Mouse (Mus musculus) lung, embryonic 16.5 days (tissue): ENCODE measurements around the gene Pbx3. TPM values are rescaled to one million over a fixed set of nuclear protein-coding genes. Genes with fewer than 3 reads are reported as not detected.

Source experiments
- ATAC-seq: fragments of 200-750 bp; cut with Nextera tagmentation; 2 replicates; pipeline ENCODE4 v1.8.0; 2017; ENCODE audit warnings: low read depth, mild to moderate bottlenecking, moderate library complexity
- H3K27ac ChIP-seq: fragments of 300-500 bp; sonication (generic); 2 replicates; pipeline ENCODE4 v1.5.1; 2014; ENCODE audit warnings: mild to moderate bottlenecking, control low read depth, low read length
- H3K27me3 ChIP-seq: fragments of 300-500 bp; sonication (generic); 2 replicates; pipeline ENCODE4 v1.6.1; 2014; ENCODE audit warnings: low read depth, low read length, mixed read lengths; ENCODE audit not compliant: control insufficient read depth, insufficient read depth
- H3K36me3 ChIP-seq: fragments of 300-500 bp; sonication (generic); 2 replicates; pipeline ENCODE4 v1.6.1; 2014; ENCODE audit warnings: low read length; ENCODE audit not compliant: control insufficient read depth, insufficient read depth
- H3K4me1 ChIP-seq: fragments of 300-500 bp; sonication (generic); replicated peaks from 2 replicates; pipeline ENCODE4 v1.6.1; 2014; ENCODE audit warnings: low read length, mixed read lengths; ENCODE audit not compliant: control insufficient read depth, insufficient read depth
- H3K4me2 ChIP-seq: fragments of 300-500 bp; sonication (generic); 2 replicates; pipeline ENCODE4 v1.6.1; 2014; ENCODE audit warnings: low read depth, low read length, control low read depth
- H3K4me3 ChIP-seq: fragments of 300-500 bp; sonication (generic); 2 replicates; pipeline ENCODE4 v1.5.1; 2014; ENCODE audit warnings: mild to moderate bottlenecking, low read length, control low read depth
- H3K9ac ChIP-seq: fragments of 300-500 bp; sonication (generic); 2 replicates; pipeline ENCODE4 v1.6.1; 2014; ENCODE audit warnings: low read length, control low read depth
- H3K9me3 ChIP-seq: fragments of 300-500 bp; sonication (generic); 2 replicates; pipeline ENCODE4 v1.6.1; 2016; ENCODE audit warnings: low read length; ENCODE audit not compliant: control insufficient read depth
- WGBS: fragments of 180-500 bp; shearing (Covaris S2); extraction: QIAGEN DNeasy Blood & Tissue Kit; methylation state at CpG from one replicate; pipeline ENCODE4 v1.1.7; 2014; 5-methylcytosine and 5-hydroxymethylcytosine counted together
- polyA plus RNA-seq: library from polyadenylated mRNA; unstranded; fragments of >200 nt; fragmentation: Nextera tagmentation; extraction: Ambion mirVana; gene quantifications from 2 replicates; pipeline ENCODE4 v1.2.1, GENCODE M21; 2015

Gene Pbx3
- polyA plus RNA-seq: 24.2 and 25.1 TPM in 2 replicates

- H3K9ac ChIP-seq: peak within 1 kb of the TSS; percentile 96
- peak within 1 kb of the TSS; percentile 95 for H3K4me3 ChIP-seq
- H3K27me3 ChIP-seq: no peaks in the 10 kb centered on the region
- H3K27ac ChIP-seq: peak within 1 kb of the TSS; percentile 99
- H3K4me2 ChIP-seq: peak within 1 kb of the TSS; percentile 71
- H3K36me3 ChIP-seq: no peaks in the 10 kb centered on the region
- ATAC-seq: peak; percentile 95
- peaks cover 13% of the 10 kb centered on the region for H3K4me1 ChIP-seq
- no peaks in the 10 kb centered on the region for H3K9me3 ChIP-seq
- under 1% methylated on average over 59 of the region's 102 CpGs for WGBS
Observed at GRCm38 (mm10) chr2:34372305-34373301, at the start of gene Pbx3. TSS of gene Pbx3 (minus strand) at chr2:34373142.

- no peak for ATAC-seq
- Histone ChIP-seq H3K4me2 (no peak overlapping the region), H3K4me3 (no peak overlapping the region), H3K27me3 (no peaks in the 10 kb centered on the region), H3K36me3 (no peaks in the 10 kb centered on the region), H3K4me1 (peaks cover 5% of the 10 kb centered on the region), H3K9ac (no peak overlapping the region), H3K9me3 (no peaks in the 10 kb centered on the region), H3K27ac (no peak overlapping the region)
- WGBS: 33% methylated on average over 1 of the region's 1 CpGs
Observed at GRCm38 (mm10) chr2:34420256-34420655, 47.3 kb upstream of the Pbx3 start.

- Histone ChIP-seq H3K4me1 (peaks cover 18% of the 10 kb centered on the region), H3K27ac (peak overlapping the region; percentile 9; the same call in 1 of the 2 replicates)
- WGBS: 35% methylated on average over 5 of the region's 5 CpGs
Observed at GRCm38 (mm10) chr2:34409741-34410340, 36.9 kb upstream of the Pbx3 start.

GRCm38 (mm10) chr2:34408341-34408740, 35.4 kb upstream of the Pbx3 start:
- WGBS: 93% methylated on average over 10 of the region's 10 CpGs
- Histone ChIP-seq H3K4me3 (no peak overlapping the region), H3K4me2 (no peak overlapping the region), H3K9ac (no peak overlapping the region), H3K4me1 (peaks cover 18% of the 10 kb centered on the region), H3K27ac (no peak overlapping the region), H3K9me3 (no peaks in the 10 kb centered on the region), H3K36me3 (no peaks in the 10 kb centered on the region), H3K27me3 (no peaks in the 10 kb centered on the region)
- no peak for ATAC-seq

More at GRCm38 (mm10) chr2:34409741-34410340, 36.9 kb upstream of the Pbx3 start:
- H3K9me3 ChIP-seq: no peaks in the 10 kb centered on the region
- no peak overlapping the region for H3K4me2 ChIP-seq
- no peak overlapping the region for H3K4me3 ChIP-seq
- no peak for ATAC-seq
- no peaks in the 10 kb centered on the region for H3K36me3 ChIP-seq
- 0 out of 2 replicates have a peak overlapping the region, but pooled peaks have one; percentile 1 for H3K9ac ChIP-seq
- no peaks in the 10 kb centered on the region for H3K27me3 ChIP-seq

GRCm38 (mm10) chr2:34407596-34407995, 34.7 kb upstream of the Pbx3 start:
- Histone ChIP-seq H3K4me2 (peak overlapping the region; percentile 76), H3K4me3 (peak overlapping the region; percentile 96), H3K9me3 (no peaks in the 10 kb centered on the region), H3K9ac (peak overlapping the region; percentile 92), H3K36me3 (no peaks in the 10 kb centered on the region), H3K27me3 (no peaks in the 10 kb centered on the region), H3K4me1 (peaks cover 18% of the 10 kb centered on the region), H3K27ac (no peak overlapping the region)
- ATAC-seq: no peak
- WGBS: 43% methylated on average over 7 of the region's 7 CpGs

GRCm38 (mm10) chr2:34406601-34407464, 33.9 kb upstream of the Pbx3 start, which contains the start of gene Mapkap1:
TSS of gene Mapkap1 (plus strand) at chr2:34406771.
- Histone ChIP-seq H3K9ac (peak within 1 kb of the TSS; percentile 92), H3K36me3 (no peaks in the 10 kb centered on the region), H3K4me3 (peak within 1 kb of the TSS; percentile 96), H3K27me3 (no peaks in the 10 kb centered on the region), H3K9me3 (no peaks in the 10 kb centered on the region), H3K27ac (peak within 1 kb of the TSS; percentile 52), H3K4me2 (peak within 1 kb of the TSS; percentile 76), H3K4me1 (peaks cover 18% of the 10 kb centered on the region)
- WGBS: under 1% methylated on average over 68 of the region's 68 CpGs
- ATAC-seq: peak; percentile 100

- no peak for ATAC-seq
- 59% methylated on average over 4 of the region's 4 CpGs for WGBS
- H3K9me3 ChIP-seq: no peaks in the 10 kb centered on the region
- H3K27ac ChIP-seq: no peak overlapping the region
- no peaks in the 10 kb centered on the region for H3K4me1 ChIP-seq
- H3K9ac ChIP-seq: no peak overlapping the region
- no peaks in the 10 kb centered on the region for H3K27me3 ChIP-seq
- H3K4me3 ChIP-seq: no peak overlapping the region
- H3K4me2 ChIP-seq: no peak overlapping the region
- no peaks in the 10 kb centered on the region for H3K36me3 ChIP-seq
Observed at GRCm38 (mm10) chr2:34399535-34399934, 26.6 kb upstream of the Pbx3 start.

GRCm38 (mm10) chr2:34378930-34379329, 6.0 kb upstream of the Pbx3 start:
- 79% methylated on average over 2 of the region's 2 CpGs for WGBS
- ATAC-seq: no peak

More at GRCm38 (mm10) chr2:34378930-34379329, 6.0 kb upstream of the Pbx3 start:
- H3K4me2 ChIP-seq: no peak overlapping the region
- no peak overlapping the region for H3K4me3 ChIP-seq
- H3K27me3 ChIP-seq: no peaks in the 10 kb centered on the region
- H3K9ac ChIP-seq: no peak overlapping the region
- no peaks in the 10 kb centered on the region for H3K36me3 ChIP-seq
- H3K9me3 ChIP-seq: no peaks in the 10 kb centered on the region
- no peak overlapping the region for H3K27ac ChIP-seq
- no peaks in the 10 kb centered on the region for H3K4me1 ChIP-seq
